Mouse (Mus musculus) granulocyte monocyte progenitor cell, adult 5-6 weeks (primary cell): ENCODE data around the gene Tbc1d22a. TPM values are rescaled to one million over a fixed set of nuclear protein-coding genes. Genes with fewer than 3 reads are reported as not detected.

Source experiments
- ATAC-seq: replicated peaks from 2 replicates; pipeline ENCODE4 v1.8.0; 2016; ENCODE audit warnings: mild to moderate bottlenecking, moderate TSS enrichment, inconsistent platforms; ENCODE audit not compliant: poor library complexity, severe bottlenecking
- total RNA-seq, 2 experiments: library from RNA; stranded (forward) in 1 of 2; stranded (reverse) in 1 of 2; fragments of 200-712, 200-1000 nt in 1 of 2; fragments of >200 nt in 1 of 2; fragmentation: Nextera tagmentation in 1 of 2; gene quantifications; 2 replicates each; pipeline ENCODE4 v1.2.3; 2014 to 2017

Tbc1d22a gene
- total RNA-seq, 2 experiments from 2014 or later: 18.8 to 46.7 TPM

DNA sequence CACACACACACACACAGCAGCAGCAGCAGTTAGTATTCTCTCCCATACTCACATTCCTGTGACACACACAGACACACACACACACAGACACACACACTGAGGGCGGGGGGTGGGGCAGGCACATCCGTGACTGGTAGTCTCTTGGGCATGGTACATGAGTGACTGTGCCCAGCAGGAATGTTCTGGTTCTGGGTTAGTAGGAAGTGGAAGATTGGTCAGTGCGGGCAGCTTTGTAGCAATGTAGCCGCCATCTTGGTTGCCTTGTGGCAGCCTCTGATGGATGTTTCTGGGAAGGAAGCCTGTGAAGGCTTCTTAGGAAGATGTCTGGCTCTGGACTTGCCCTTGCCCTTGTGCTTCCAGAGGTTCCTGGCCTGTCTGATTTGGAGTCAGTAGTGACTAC lies 112.1 kb downstream of the Tbc1d22a start:
- ATAC-seq: no peak

DNA sequence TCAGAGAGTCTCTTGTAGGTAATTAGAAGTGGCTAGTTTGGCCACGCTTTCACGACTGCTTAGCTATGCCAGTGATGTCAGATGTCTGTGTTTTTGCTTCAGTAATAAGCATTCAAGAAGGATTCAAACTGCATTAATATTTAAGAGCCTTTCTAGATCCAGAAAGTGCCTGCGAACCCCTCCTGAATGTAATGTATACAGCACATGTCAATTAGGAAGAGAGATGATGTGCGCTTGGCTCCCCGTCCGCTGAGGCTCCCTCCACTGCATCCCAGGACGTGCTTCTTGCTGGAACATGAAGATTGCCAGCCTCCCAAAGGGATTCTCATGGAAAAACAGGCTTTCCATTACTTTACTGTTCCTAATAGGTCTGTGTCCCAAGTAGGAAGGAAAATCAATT lies 115.7 kb downstream of the Tbc1d22a start:
- ATAC-seq: no peak

DNA sequence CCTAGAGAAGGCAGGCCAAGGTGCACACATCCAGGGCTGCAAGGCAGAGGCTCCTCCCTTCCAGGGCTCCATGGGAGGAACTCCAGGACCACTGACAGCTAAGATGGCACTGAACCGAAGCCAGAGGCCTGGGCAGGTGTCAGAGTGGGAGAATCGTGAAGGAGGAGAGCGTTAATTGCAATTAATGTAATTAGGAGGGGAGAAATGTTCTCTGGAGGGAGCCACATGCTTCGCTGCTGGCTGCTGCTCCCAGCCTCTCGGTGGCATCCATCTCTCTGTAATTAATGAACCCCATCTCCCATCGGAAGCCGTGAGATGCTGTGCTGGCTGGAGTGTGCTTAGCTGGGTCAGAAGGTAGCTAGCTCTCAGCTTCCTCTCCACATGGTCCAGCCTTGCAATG lies 116.2 kb downstream of the Tbc1d22a start:
- no peak for ATAC-seq

DNA sequence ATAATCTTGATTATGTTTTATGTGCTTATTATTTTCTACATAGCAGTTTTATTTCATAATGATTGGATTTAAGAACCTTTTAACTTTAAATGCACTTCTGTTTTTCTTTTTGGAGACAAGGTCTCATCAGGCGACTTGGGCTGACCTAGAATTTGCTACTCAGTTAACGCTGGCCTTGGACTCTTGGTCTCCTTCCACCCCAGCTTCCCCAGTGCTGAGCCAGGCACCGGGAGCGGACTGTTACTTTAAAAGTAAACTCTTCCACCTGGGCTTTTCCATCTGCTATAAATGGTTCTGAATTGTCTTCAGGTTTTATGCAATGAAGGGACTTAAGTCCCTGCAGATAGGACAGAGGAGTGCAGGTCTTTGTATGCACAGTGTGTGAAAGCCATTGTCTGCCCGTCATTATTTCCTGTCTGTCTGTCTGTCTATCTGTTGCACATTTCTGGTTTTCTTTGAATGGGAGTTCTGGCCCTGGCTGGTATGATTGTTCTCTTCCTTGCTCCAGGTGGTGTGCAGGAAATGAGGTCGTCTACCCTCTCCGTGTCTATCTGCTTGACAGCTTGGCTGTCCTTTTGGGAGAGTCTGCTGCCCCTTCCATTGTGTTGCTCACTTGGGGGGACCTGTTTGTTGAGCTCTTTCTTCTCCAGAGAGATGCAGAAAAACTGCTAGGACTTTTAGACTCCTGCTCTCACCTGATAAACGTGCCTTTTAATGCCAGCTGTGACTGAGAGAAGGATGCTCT lies 117.4 kb downstream of the Tbc1d22a start:
- no peak for ATAC-seq

DNA sequence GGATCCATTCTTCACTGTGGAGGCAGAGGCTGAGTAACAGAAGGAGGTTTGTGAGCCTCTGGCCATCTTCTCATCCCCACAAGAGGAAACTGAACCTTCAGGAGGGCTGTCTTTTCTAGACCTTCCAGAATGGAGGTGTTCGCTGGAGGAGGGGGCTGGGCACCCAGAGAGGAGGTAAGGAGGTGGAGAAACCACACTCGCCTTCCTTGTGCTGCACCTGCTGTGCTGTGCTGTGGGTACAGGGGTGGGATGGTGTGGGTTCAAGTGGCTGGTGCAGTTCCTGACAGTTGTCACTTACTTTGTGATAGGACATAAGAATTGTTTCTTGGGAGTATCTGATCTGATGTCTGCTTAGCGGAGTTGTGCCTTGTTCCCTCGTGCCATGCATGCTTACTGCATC lies 118.9 kb downstream of the Tbc1d22a start:
- no peak for ATAC-seq

DNA sequence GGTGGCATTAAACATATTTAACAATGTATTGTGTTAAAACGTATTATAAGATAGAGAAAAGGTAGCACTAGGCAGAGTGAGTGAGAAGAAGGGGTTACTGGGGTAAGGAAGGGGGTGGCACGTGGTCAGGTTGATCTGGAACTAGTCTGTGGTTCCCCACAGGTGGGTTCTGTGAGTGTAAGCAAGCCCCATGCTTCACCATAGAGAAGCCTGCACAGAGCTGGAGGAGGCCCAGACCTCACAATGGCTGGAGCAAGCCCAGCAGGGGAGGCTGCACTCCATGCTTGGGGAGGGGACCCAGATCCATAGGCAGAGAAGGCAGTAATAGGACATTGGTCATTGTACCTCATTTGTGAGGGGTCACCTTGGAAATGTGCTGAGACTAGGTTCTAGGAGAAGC lies 119.3 kb downstream of the Tbc1d22a start:
- ATAC-seq: no peak

DNA sequence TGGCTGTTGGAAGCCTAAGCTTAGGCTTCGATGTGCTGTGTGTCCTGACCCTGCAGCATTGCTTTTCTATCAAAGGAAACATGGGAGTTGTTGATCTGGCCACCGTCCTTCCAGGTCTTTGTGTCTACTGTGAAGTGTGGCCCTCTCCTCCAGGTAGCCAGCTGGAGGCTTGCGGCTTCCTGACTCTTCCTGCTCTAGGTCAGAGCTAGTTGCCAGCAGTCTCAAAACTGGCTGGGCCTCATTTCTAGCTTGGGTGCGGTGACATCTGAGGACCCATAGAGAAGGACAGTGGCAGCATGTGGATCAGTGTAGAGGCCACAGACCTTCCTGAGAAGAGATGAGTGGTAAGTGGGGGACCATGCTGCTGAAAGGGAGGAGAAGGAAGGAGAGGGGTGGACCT lies 120.0 kb downstream of the Tbc1d22a start:
- ATAC-seq: no peak

DNA sequence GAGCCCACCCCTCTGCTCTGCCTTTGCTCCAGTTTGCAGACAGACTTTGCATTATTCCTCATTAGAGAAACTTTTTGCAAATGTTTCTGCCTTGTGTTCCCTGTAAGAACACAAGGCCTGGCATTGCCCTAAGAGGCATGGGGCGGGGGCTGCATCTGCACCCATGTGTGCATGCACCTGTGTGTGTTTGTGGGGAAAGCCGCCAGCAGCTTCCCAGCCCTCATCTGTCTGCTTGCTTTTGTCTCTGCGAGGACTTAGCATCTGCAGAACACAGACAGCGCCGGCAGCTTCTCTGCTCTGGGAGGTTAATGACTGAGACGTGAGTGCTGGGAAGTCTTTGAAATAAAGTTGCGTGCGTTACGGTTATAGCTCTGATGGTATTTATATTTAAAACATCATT lies 120.5 kb downstream of the Tbc1d22a start:
- ATAC-seq: no peak

DNA sequence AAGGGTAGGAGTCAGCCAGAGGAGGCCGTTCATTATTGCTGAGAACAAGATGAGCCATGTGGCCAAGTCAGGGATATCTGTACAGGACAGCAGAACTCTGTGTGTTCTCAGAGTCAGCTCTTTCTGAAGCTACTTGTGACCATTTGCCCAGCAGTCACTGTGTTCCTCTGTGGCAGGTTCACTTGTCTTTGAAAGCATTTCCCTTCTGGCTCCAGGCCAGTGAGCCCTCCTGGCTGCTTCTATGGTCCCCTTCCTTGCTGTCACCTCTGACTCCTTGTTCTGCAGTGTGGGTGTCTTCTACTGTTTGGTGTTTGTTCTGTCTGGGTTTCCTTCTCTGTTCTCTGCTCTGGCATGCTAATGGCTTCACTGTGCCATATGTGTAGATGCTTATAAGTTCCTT lies 121.5 kb downstream of the Tbc1d22a start:
- no peak for ATAC-seq

DNA sequence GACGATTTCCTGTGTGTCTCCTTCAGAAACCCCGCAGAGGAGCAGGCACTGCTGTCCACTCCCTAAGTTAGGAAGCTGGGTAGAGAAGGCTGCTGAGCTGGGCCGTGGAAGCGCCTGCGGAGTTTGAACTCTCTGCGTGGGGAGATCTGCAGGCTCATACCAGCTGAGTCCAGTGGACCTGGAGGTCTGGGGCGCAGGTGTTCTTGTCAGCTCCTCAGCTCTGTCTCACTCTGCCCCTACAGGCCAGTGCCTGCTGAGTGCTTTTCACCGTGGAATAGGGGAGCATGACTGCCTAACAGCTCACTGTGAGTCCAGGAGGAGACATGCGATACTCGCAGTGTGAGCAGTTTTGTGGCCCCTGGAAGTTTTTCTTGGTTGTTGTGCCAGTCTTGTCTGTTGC lies 123.5 kb downstream of the Tbc1d22a start:
- no peak for ATAC-seq

DNA sequence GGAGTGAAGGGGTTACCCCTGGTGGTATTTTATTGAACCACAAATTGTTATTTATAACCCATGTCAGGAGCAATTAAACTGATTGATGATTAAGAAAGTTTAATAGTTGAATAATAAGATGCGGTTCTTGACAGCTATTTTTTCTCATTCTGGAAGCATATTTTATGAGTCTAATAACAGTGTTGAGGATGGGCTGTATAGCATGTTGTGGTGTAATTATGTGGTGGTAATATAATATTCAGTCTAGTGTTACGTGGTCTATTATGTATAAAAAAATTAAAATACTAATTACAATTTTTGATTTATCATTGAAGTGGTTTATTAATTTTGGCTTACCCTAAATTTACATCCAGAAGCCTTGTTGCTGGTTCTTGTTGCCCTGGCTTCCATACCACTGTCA lies 125.5 kb downstream of the Tbc1d22a start:
- ATAC-seq: no peak

DNA sequence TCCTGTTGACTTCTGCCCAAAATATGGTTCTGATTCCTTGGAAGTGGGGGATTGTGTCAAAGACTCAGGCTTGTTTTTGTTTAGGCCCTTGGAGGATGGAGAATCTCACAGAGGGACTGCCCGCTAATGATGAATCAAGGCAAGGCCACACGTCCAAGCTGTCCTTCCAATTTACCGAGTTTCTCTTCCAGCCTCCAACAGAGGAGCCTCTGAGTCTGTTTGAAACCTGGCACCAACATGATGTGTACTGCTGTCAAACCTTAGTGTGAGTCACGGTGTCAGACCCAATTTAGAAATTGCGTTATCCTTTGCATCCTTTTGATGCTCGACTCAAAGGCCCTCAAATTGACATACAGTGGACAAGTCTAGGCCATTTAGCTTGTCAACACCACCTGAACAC lies 126.5 kb downstream of the Tbc1d22a start:
- no peak for ATAC-seq

DNA sequence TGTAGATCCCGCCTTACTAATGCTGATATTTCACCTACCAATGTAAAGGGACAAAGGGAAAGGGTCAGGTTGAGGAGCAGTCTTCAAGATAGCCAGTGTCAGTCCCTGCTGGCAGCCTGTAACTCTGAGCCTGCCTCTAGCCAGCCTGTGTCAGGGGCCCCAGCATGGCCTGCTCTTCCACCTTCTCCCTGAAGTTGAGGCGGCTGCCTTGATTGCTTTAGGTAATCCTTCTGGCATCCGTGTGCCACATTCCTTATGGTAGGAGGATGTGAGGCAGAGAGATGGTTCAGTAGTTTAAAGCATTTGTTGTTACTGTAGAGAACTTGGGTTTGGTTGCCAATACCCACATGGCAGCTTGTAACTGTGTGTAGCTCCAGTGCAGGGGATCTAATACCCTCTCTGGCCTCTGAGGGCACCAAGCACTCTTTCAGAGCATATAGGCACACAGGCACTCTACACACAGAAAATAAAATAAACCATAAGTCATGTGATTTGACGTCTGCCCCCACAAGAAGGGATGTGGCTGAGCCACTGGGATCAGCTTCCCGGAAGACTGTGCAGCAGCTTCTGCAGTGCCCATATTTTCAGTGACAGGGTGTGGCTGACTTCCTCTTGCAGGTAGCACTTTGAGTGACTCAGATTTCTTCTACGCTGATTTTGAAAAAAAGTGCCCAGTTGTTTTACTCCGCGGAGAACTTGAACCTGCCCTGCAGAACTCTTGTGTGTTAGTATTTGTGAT lies 128.5 kb downstream of the Tbc1d22a start:
- ATAC-seq: no peak

DNA sequence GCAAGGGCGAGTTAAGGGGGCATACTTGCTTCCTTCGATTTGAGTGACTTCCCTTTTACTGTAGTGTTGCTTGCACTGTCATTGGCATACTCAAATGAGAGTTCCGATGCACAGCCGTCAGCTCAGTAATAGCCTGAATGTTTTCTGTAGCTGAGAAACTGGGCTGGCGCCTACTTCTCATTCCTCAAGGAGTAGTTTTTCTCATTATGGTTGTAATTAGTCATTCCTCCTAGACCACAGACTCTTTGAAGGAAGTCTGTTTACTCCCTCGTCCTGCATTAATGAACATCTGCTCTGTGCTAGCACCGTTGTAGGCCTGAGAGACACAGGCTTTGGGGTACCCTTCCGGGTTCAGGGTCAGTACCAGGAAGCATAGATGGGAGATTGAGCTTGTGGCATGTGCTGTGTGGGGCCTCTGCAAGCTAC lies 130.7 kb downstream of the Tbc1d22a start:
- ATAC-seq: peak; percentile 63

DNA sequence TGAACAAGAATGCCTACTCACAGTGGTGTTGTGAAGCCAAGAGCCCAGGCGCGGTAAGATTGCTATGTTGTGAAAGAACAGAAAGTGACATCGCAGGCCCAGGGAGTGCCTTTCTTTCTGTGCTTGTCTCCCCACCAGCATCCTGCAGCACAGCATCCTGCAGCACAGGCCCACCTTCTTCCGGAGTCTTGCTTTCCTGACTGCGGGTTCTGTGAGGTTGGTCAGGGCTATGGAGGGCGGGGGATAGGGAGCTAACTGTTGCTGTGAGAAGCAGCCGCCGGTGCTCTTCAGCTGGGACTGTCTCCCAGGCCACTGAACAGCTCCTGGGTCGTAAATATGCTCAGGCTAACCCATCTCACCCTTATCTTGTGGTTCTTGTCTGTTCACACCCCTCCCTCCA lies 131.6 kb downstream of the Tbc1d22a start:
- ATAC-seq: peak; percentile 69

DNA sequence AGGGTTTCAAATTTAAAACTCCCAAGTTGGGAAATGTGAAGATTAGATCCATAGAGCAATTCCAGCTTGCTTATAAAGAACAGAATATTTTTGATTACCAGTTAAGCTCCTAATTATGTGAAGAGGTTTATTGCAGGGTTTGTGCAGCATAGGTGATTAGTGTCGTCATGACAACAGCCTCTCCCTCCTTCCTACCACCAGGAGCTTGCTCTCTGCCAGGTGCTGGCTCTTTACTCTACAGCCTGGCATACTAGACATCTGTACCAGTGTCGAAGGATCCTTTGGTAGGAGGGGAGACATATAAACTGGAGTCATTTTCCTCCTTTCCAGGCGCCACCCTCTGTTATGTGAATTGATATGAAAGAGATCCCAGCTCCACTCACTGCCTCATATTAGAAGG lies 132.3 kb downstream of the Tbc1d22a start:
- ATAC-seq: no peak

DNA sequence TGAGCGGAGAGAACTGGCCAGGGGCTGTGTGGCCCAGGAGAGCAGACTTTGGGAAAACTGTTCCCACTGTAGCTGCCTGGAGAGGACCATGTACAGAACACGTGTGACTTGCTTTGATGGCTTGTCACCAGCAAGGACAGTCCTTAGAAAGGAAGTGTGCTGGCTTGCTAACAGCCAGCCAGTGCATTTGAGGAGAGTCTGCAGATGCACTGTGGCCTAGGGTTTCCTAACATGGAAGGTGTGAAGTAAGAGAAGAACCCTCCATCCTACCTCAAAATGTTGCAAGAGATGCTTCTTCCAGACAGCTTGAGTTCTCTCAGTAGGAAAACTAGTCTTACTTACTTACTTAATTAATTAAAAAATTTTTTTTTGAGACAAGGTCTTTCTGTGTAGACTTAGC lies 140.7 kb downstream of the Tbc1d22a start:
- ATAC-seq: peak; percentile 79

DNA sequence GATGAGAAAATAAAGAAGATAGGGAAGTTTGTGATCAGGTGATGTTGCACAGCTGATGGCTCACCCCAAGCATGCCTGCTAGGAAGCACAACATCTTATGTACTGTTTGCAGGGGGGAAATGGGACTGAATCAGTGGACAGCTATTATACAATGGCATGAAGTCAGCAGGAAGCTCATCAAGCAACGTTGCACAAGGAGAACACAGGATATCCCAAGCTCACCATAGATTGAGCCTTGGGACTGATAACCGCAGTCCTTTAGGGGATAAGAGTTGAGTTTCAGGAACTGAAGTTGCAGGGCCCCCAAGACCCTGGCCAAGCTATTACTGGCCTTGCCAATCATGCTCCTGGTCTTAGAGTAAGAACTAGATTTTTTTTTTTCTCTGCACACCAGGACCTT lies 141.6 kb downstream of the Tbc1d22a start:
- ATAC-seq: peak; percentile 71

DNA sequence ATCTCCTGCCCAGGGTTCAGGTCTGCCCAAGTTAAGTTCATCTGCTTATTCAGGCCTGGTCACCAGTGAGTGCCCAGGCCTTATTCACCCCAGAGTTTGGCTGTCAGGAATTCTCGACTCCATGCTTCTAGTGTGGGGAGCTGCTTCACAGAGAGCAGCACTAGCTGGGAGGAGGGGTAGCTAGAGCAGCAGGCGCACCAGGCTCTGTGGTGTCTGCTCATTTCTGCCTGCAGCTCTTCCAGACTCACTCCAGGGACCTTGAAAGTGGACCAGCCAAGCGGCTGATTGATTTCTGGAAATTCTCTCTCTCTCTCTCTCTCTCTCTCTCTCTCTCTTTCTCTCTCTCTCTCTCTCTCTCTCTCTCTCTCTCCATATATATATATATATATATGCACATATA lies 146.1 kb downstream of the Tbc1d22a start:
- ATAC-seq: no peak

DNA sequence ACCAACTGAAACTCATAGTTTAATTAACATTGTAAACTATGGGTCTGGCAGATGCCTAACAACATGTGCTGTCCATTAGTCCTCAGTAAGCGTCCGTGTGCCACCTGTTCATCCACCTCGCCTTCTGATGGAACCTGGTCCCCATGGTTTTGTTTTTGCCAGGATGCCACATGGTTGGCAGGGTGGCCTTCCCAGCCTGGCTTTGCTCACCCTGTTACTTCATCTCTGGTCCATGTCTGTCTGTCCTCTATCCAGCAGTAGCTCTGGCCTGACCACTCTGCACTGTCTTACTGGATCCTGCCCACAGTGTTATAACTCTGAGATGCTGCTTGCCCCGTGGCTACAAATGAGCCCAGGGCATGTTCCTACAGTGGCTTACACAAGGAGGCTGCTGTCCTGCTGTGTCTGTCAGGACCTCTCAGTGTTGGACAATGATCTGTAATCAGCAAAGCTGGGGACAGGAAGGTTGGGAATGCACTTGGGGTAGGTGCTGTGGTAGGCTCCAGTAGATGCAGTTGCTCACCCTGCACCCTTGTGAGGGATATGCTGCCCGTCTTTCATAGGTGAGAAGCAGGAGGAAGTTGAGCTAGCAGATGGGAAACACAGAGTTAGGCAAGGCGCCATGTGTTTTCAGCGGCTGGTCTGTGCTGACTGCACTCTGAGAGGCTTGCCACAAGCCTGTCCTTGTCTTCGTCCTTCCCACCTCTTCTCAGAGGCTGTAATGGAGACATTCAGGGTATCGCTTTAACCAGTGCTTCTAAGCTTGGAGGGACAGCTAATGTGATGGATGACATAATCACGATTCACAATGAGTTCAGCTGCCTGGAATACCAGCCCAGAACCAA lies 148.3 kb downstream of the Tbc1d22a start:
- peak; percentile 54 for ATAC-seq

DNA sequence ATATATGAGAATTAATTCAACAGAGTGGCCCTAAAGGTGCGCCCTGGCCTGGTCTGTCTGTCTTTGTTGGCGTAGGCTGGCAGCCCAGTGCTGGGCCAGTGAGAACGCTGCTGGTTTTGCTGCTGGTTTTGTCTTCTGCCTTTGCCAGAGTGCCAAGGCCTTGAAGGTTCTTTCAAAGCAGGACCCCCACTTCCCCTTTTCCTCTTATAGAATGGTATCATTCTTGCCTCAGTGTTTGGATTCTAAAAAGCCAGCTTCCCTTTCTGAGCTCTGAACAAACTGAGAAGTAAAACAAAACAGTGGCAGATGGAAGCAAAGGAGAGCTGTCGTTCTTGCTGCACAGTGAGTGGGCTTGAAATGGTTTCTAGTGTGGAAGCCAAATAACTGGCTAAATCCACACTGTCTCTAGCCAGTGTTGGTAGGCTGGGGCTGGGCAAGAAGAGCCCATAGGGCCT lies 149.6 kb downstream of the Tbc1d22a start:
- peak; percentile 78 for ATAC-seq
